Mouse (Mus musculus): ENCODE data around the gene Vamp5.

DNA sequence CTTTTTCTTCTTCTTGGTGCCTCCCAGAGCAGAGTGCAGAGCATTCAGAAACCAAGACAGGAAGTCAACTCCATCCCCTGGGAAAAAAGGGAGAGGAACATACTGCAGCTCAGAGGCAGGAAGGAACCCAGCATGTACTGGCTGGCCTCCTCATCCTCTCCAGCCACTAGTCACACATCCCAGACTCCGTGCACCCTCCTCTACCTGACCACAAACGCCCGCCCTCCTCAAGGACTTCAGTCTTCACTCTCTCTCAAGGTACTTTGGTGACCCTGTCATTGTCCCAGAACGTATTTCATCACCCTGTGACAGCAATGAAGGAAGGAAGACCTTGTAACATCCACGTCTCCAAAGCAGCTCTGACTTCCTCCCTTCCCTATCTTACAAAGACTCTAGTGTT is 47.2 kb downstream of the Vamp5 start:
- TF ChIP-seq GATA1 (IDR thresholded peaks at IDR 0.05; ENCODE audit: borderline replicate concordance, low read length) (no peak), CTCF (IDR thresholded peaks at IDR 0.05; ENCODE audit: low read depth, low read length) (no peak), TAL1 (conservative IDR thresholded peaks at IDR 0.05; ENCODE audit: low read depth, low read length) (no peak), POLR2AphosphoS5 (IDR thresholded peaks at IDR 0.05; ENCODE audit: insufficient replicate concordance, low read depth, low read length) (no peak), GATA2 (IDR thresholded peaks at IDR 0.05; ENCODE audit: borderline replicate concordance, low read depth, low read length) (no peak)

Data from G1E (cell line).